Mouse (Mus musculus) T-helper 2 cell (primary cell): ENCODE measurements around the gene Gm3727.
"Not testable (repeated sequence)": the region's sequence is repeated elsewhere in the genome, so short reads cannot be mapped to it uniquely, and the experiment has no call there.

Experiments
- in situ Hi-C: fragments of 300-600 bp; cut with MboI, MseI; formaldehyde crosslinking; loops from one replicate; pipeline ENCODE4 v1.15.1; 2025; ENCODE audit warnings: high pct_unique_total_duplicates

The Gm3727 gene

GRCm38 (mm10) chr14:7264614-7265013 lies at the start of gene Gm3727:
TSS of gene Gm3727 (minus strand) at chr14:7264714.
- in situ Hi-C loops: not testable (repeated sequence)

- in situ Hi-C loops: not testable (repeated sequence)
Measured at GRCm38 (mm10) chr14:7243498-7243897, 21.0 kb downstream of the Gm3727 start.
